Mouse (Mus musculus): ENCODE data around the gene Fut1. TPM values are rescaled to one million over a fixed set of nuclear protein-coding genes. Genes with fewer than 3 reads are reported as not detected.

The Fut1 gene
- not detected for total RNA-seq (2021)

DNA sequence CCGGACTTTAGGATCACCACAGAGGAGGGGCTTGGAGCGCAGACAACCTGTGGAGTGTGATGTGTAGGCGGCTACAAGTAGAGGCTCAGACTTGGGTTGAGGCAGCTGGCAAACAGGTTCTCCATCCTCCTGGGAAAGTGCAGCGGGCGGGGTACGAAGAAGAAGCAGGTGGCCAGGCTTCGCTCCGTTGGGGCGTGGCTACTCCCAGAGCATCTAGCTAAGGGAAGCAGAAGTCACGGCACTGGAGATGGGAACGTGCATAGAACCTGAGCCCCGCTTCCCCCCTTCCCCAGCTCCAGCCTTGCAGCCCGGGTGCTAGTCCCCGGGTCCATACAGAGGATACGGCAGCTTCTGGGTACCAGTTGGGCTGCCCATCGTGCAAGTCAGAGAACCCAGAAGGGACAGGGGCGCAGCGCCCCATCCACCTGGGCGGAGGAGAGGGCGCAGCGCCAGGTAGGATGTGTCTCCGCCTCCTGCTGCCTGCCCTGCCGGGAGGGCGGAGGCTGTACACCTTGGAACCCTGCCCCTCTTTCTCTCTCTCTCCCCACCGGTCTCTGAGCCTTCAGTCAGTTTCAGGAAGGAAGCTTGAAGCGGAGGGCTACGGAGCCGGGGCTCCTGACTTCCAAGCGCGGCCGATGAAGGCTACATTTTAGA lies at the start of gene Fut1:
Gene Fut1 (plus strand): TSS at position 248 of the 654 bp plus-strand sequence.
- no peak for DNase-seq (ENCODE audit: extremely low spot score in 1 of 2, low spot score in 1 of 2)

- DNase-seq (ENCODE audit: extremely low spot score in 1 of 2, low spot score in 1 of 2): peak; percentile 59 to 69
Measured at GRCm38 (mm10) chr7:45567780-45568516, 49.1 kb upstream of the Fut1 start.

DNA sequence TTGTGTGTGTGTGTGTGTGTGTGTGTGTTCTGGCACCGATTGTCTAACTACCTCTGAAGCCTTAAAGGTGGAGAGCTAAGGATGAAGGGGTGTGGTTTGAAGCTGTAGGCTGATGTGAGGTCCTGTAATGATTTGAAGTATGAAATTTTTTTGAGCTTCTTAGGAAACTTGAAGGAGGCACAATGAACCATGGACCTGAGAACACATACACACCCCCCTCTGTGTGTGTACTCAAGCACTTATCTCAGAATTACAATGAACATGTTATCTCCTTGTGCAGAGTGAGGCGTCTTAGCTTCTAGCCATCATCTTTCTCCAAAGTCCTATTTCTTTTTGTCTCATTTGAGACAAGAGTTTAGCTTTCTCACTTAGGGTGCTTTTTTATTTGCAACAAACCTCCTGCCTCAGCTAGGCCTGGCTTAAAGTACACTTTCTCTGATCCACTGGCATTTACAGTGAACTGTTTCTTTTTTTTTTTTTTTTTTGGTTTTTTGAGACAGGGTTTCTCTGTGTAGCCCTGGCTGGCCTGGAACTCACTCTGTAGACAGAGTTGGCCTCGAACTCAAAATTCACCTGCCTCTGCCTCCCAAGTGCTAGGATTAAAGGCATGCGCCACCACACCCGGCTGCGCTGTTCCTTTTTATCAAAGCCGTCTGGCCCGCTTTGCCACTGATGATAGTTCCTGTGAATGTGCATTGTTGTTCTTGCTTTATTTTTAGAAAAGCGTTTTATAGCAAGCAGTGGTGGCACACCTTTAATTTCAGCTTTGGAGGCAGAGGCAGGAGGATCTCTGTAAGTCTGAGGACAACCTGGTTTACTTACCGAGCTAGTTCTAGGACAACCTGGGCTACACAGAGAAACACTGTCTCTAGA lies 48.3 kb upstream of the Fut1 start:
- no peak for DNase-seq (ENCODE audit: extremely low spot score in 1 of 2, low spot score in 1 of 2)

GRCm38 (mm10) chr7:45570103-45570741 lies 46.9 kb upstream of the Fut1 start, which contains the start of gene Bcat2:
Gene Bcat2 (plus strand): TSS chr7:45570153.
- DNase-seq (ENCODE audit: extremely low spot score in 1 of 2, low spot score in 1 of 2): peak; percentile 57 to 61

- no peak for DNase-seq (ENCODE audit: extremely low spot score in 1 of 2, low spot score in 1 of 2)
Measured at GRCm38 (mm10) chr7:45571966-45572365, 45.1 kb upstream of the Fut1 start.

DNA sequence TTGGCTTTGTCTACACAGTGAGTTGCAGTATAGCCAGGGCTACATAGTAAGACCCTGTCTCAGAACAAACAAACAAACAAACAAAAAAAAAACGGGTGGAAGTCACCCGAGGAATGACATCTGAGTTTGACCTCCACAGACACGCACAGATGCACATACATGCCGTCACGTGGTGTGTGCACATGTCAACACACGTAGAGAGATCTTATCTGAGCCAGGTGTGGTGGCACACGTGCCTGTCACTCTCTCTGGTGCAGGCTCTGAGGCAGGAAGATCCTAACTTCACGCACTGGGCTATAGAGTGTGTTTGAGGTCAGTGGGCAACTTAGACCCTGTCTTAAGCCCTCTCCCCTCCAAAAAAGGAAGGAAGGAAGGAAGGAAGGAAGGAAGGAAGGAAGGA lies 43.1 kb upstream of the Fut1 start:
- DNase-seq (ENCODE audit: extremely low spot score in 1 of 2, low spot score in 1 of 2): no peak

- no peak for DNase-seq (ENCODE audit: extremely low spot score in 1 of 2, low spot score in 1 of 2)
Measured at GRCm38 (mm10) chr7:45574472-45575379, 42.4 kb upstream of the Fut1 start.

DNA sequence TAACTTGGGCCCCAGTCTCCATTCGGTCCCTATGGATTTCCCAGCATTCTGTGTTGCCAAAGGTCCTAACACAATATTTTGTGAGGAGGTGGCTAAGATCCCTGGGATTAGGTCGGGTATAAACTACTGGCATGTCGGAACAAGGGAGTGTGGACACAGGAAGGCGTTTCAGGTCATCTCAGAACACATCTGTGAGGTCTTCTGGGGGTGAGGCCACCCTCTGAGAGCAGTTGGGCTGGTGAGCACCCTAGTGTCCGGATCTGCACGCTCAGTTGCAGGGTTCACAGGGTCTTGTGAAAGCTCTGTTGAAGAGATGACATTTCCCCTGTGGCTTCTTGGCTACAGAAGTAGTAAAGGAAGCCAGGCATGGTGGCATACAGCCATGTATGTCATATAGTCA lies 31.2 kb upstream of the Fut1 start:
- no peak for DNase-seq (ENCODE audit: extremely low spot score in 1 of 2, low spot score in 1 of 2)

DNA sequence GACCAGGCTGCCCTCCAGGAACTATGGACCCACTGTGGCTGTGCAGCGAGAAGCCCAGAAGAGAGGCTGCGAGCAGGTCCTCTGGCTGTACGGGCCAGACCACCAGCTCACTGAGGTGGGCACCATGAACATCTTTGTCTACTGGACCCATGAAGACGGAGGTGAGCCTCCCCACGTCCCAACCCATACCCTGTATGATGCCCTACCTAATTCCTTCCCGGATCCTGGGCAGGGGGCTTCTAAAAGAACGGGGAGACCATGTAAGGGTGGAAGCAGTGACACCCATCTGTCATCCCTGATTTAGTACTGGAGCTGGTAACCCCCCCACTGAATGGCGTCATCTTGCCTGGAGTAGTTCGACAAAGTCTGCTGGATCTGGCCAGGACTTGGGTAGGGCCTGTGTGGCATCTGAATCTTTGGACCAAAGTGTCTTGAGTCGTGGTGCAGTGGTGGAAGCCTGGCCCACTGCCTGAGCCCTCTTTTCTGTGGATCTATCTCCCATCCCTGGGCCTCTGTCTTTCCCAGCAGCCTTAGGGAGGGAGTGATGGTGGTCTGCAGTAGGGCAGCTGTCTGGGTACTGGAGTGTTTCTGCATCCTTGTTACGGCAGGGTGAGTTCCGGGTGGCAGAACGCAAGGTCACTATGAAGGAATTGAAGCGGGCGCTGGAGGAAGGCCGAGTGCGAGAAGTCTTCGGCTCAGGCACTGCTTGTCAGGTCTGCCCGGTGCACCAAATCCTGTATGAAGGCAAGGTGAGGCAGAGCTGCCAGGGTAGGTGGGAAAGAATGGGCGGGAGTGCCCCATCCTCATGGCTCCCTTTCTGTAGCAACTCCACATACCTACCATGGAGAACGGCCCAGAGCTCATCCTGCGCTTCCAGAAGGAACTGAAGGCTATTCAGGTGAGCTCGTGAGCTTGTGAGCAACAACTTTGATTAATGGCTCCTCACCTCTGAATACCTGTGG lies 29.2 kb upstream of the Fut1 start:
- no peak for DNase-seq (ENCODE audit: extremely low spot score in 1 of 2, low spot score in 1 of 2)

- DNase-seq (ENCODE audit: extremely low spot score in 1 of 2, low spot score in 1 of 2): peak; percentile 84 to 90
Measured at GRCm38 (mm10) chr7:45589173-45589572, 27.9 kb upstream of the Fut1 start.

- no peak for DNase-seq (ENCODE audit: extremely low spot score in 1 of 2, low spot score in 1 of 2)
Measured at GRCm38 (mm10) chr7:45589898-45590297, 27.2 kb upstream of the Fut1 start.

DNA sequence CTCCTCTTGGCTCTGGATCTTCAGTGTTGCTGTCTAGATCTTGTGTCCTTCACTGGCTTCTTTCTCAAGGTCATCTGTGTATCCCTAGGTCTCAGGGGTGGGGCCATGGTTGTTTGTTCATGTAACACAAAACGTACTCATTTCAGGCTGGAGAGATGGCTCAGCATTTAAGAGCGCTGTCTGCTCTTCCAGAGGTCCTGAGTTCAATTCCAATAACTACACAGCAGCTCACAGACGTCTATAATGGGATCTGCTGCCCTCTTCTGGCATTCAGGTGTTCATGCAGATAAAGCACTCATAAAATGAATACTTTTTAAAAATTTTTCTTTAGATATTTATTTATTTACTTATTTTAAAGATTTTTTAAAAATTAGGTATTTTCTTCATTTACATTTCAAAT lies 26.2 kb upstream of the Fut1 start:
- DNase-seq (ENCODE audit: extremely low spot score in 1 of 2, low spot score in 1 of 2): no peak

- DNase-seq (ENCODE audit: extremely low spot score in 1 of 2, low spot score in 1 of 2): no peak
Measured at GRCm38 (mm10) chr7:45591880-45592279, 25.2 kb upstream of the Fut1 start.

GRCm38 (mm10) chr7:45593118-45593815 lies 23.8 kb upstream of the Fut1 start:
- DNase-seq (ENCODE audit: extremely low spot score in 1 of 2, low spot score in 1 of 2): peak; percentile 46 to 76

GRCm38 (mm10) chr7:45595176-45595575 lies 21.9 kb upstream of the Fut1 start:
- no peak for DNase-seq (ENCODE audit: extremely low spot score in 1 of 2, low spot score in 1 of 2)

DNA sequence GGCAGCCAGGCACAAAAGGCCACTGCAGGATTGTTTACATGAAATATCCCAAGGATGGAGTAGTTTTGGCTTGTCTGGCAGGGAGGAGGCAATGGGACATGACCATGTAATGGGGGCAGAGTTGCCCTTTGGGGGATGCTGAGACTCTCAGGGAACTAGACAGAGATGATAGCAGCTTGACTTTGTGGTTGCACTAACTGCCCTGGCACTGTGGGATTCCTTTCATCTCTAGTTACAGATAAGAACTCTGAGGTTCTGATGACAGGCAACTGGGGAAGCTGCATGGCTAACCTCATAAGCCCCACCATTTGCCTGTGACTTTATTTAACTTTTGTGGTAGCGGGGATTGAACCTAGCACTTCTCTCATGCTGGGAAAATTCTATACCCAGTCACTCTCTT lies 21.0 kb upstream of the Fut1 start:
- no peak for DNase-seq (ENCODE audit: extremely low spot score in 1 of 2, low spot score in 1 of 2)

DNA sequence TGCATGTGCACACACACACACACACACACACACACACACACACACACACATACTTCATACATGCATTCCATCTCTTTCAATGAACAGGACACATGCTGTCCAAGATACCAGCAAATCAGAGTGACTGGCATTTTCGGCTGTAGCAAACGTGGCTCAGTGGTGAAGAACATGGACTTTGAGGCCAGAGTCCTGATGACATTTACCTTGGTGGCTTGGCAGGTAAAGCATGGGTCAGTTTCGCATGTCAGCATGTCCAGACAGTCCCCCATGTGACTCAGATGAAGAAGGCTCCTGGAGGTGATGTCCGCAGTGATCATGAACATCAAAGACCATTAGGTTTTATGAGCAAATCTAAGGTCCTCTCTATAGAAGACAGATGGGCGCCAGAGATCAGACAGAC lies 20.1 kb upstream of the Fut1 start:
- DNase-seq (ENCODE audit: extremely low spot score in 1 of 2, low spot score in 1 of 2): no peak

DNA sequence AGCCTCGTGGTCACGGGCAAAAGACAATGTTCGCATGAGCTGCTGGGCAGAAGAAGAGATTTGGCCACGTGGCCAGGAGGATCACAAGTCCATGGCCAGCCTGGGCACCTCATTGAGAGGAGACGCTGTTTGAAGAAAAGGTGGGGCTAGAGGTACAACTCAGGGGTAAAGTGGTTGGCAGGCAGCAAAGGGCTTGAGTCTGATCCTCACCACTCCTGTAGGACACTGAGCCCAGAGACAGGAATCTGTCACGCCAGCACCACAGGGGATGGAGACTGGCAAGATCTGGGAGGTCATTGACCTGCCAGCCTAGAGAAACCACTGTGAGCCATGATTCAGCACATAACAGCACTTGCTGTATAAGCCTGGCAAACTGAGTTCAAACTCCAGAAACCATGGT lies 19.6 kb upstream of the Fut1 start:
- DNase-seq (ENCODE audit: extremely low spot score in 1 of 2, low spot score in 1 of 2): no peak

All from layer of hippocampus, postnatal 25 days (tissue).